Mouse (Mus musculus) stomach, postnatal 0 days (tissue): ENCODE measurements around the gene Pianp.

Source experiments
- CTCF ChIP-seq: IDR thresholded peaks from 2 replicates; pipeline ENCODE4 v1.5.1; 2016; ENCODE audit warnings: antibody characterized with exemption, low read depth, mild to moderate bottlenecking, moderate library complexity
- EP300 ChIP-seq: optimal IDR thresholded peaks from 2 replicates; pipeline ENCODE3; 2016; ENCODE audit warnings: antibody characterized with exemption

GRCm38 (mm10) chr6:124965088-124965719, 31.3 kb upstream of the Pianp start, which contains the start of gene Cops7a:
- peak; percentile 37; the same call in 1 of the 2 replicates for TF ChIP-seq CTCF
- peak; percentile 5 for TF ChIP-seq EP300
